In genomic region chr4:15205796-15206195, GRCm38 (mm10) we compare ENCODE assay signal across 21 mouse cellular contexts.
DNase-seq lines count a peak whose midpoint lies in the region; ATAC-seq and TF ChIP-seq lines count a peak whose summit lies in the region.
"Had no signal": no experiment of that assay in that cellular context is flagged by ENCODE, and none has a peak within 500 bp of the region (broad histone marks: within the 10 kb centered on the region; RNA-seq: fewer than 3 reads in every experiment).

No protein-coding gene starts in this region.

- intact Hi-C loops in heart, postnatal 36 days (cut with DNase I), result no loop called here

- H3K27ac ChIP-seq in heart, embryonic 10.5 days, result no peak overlapping the region
- H3K27ac ChIP-seq in heart, postnatal 0 days (ENCODE audit: low read depth), result 0 out of 2 replicates have a peak overlapping the region, but pooled peaks have one; percentile 11
- H3K27ac ChIP-seq in lung, embryonic 14.5 days (ENCODE audit: low read depth), result no peak overlapping the region
- 0 out of 2 replicates have a peak overlapping the region, but pooled peaks have one; percentile 21 for H3K27ac ChIP-seq in brown adipose tissue, adult 24 weeks (replicated peaks; ENCODE audit: low read depth, low read length)
- H3K27ac ChIP-seq: forebrain, embryonic 12.5 days; hindbrain, embryonic 10.5 days; hindbrain, embryonic 14.5 days; intestine, embryonic 15.5 days had no signal

- TF ChIP-seq EP300 in heart, postnatal 0 days (IDR thresholded peaks at IDR 0.05; ENCODE audit: low read depth), result no peak

- 51% methylated on average over 2 of the region's 2 CpGs for WGBS in heart, embryonic 10.5 days
- WGBS in heart, postnatal 0 days, result 43% methylated on average over 2 of the region's 2 CpGs
- 45% methylated on average over 2 of the region's 2 CpGs for WGBS in lung, embryonic 14.5 days

- peak; percentile 91 for DNase-seq in heart, adult 11 months
- DNase-seq in heart, embryonic 10.5 days (ENCODE audit: low spot score), result no peak
- no peak for DNase-seq in heart, postnatal 0 days (ENCODE audit: low spot score)
- DNase-seq in heart, postnatal 36 days, result no peak
- DNase-seq in lung, embryonic 14.5 days, result peak; percentile 24
- DNase-seq in lung, postnatal 25 days (ENCODE audit: low spot score), result no peak
- DNase-seq in layer of hippocampus, postnatal 25 days (ENCODE audit: extremely low spot score in 1 of 2, low spot score in 1 of 2), result no peak
- DNase-seq: adrenal gland, postnatal 14 days; cerebellum, adult 18-20 months; cerebellum, adult 9-11 months; cerebellum, postnatal 36 days; gastrocnemius, adult 2 months; gastrocnemius, postnatal 25 days; kidney, adult 18-20 months had no signal

- TF ChIP-seq CTCF in heart, postnatal 0 days (IDR thresholded peaks at IDR 0.05; ENCODE audit: low read depth), result no peak
- no peak for TF ChIP-seq CTCF in lung, embryonic 14.5 days (IDR thresholded peaks at IDR 0.05; ENCODE audit: low read depth)

- H3K9me3 ChIP-seq in heart, embryonic 10.5 days, result no peaks in the 10 kb centered on the region
- H3K9me3 ChIP-seq in heart, postnatal 0 days (replicated peaks; ENCODE audit: control insufficient read depth, low read length), result no peaks in the 10 kb centered on the region
- no peaks in the 10 kb centered on the region for H3K9me3 ChIP-seq in lung, embryonic 14.5 days (ENCODE audit: low read depth, low read length)
- H3K9me3 ChIP-seq: forebrain, embryonic 12.5 days; hindbrain, embryonic 10.5 days; intestine, embryonic 15.5 days had no signal

- ATAC-seq in heart, postnatal 0 days (ENCODE audit: insufficient read depth, low read depth), result no peak
- ATAC-seq in lung, embryonic 14.5 days (ENCODE audit: insufficient read depth), result no peak
- ATAC-seq: activated CD4-positive, CD25-positive, alpha-beta regulatory T cell, adult 4 months; intestine, embryonic 15.5 days; Patski had no signal

- H3K9ac ChIP-seq in heart, postnatal 0 days (replicated peaks; ENCODE audit: low read depth, low read length), result no peak overlapping the region
- H3K9ac ChIP-seq in lung, embryonic 14.5 days, result no peak overlapping the region
- H3K9ac ChIP-seq: forebrain, embryonic 12.5 days; hindbrain, embryonic 14.5 days; intestine, embryonic 15.5 days had no signal

- no peak overlapping the region for H3K4me3 ChIP-seq in heart, embryonic 10.5 days
- H3K4me3 ChIP-seq in heart, postnatal 0 days (ENCODE audit: low read depth, low read length), result no peak overlapping the region
- no peak overlapping the region for H3K4me3 ChIP-seq in lung, embryonic 14.5 days (ENCODE audit: low read depth, low read length)
- H3K4me3 ChIP-seq in brown adipose tissue, adult 24 weeks (ENCODE audit: insufficient read depth, low read depth, low read length), result no peak overlapping the region
- H3K4me3 ChIP-seq: forebrain, embryonic 12.5 days; gastrocnemius, adult 2 months; hindbrain, embryonic 10.5 days; intestine, embryonic 15.5 days had no signal

- no peak overlapping the region for H3K4me2 ChIP-seq in heart, postnatal 0 days (ENCODE audit: low read depth, low read length)
- H3K4me2 ChIP-seq in lung, embryonic 14.5 days, result no peak overlapping the region
- H3K4me2 ChIP-seq: forebrain, embryonic 12.5 days; hindbrain, embryonic 14.5 days; intestine, embryonic 15.5 days had no signal

- H3K4me1 ChIP-seq in heart, embryonic 10.5 days, result no peaks in the 10 kb centered on the region
- no peaks in the 10 kb centered on the region for H3K4me1 ChIP-seq in heart, postnatal 0 days (ENCODE audit: control insufficient read depth, insufficient read depth)
- no peaks in the 10 kb centered on the region for H3K4me1 ChIP-seq in lung, embryonic 14.5 days (ENCODE audit: insufficient read depth)
- H3K4me1 ChIP-seq in brown adipose tissue, adult 24 weeks (ENCODE audit: control insufficient read depth, insufficient read depth, insufficient read length, low read length), result no peaks in the 10 kb centered on the region; the same call in none of the 2 replicates
- H3K4me1 ChIP-seq: forebrain, embryonic 12.5 days; hindbrain, embryonic 10.5 days; intestine, embryonic 15.5 days had no signal

- H3K27me3 ChIP-seq in heart, embryonic 10.5 days (ENCODE audit: insufficient read depth, poor library complexity, severe bottlenecking), result no peaks in the 10 kb centered on the region
- no peaks in the 10 kb centered on the region for H3K27me3 ChIP-seq in heart, postnatal 0 days (ENCODE audit: control insufficient read depth, insufficient read depth, low read length)
- H3K27me3 ChIP-seq in lung, embryonic 14.5 days (ENCODE audit: insufficient read depth, low read length), result no peaks in the 10 kb centered on the region
- H3K27me3 ChIP-seq: forebrain, embryonic 12.5 days; intestine, embryonic 15.5 days; Patski had no signal

- no peaks in the 10 kb centered on the region for H3K36me3 ChIP-seq in heart, embryonic 10.5 days
- no peaks in the 10 kb centered on the region for H3K36me3 ChIP-seq in heart, postnatal 0 days (replicated peaks; ENCODE audit: control insufficient read depth, insufficient read depth, low read length)
- H3K36me3 ChIP-seq in lung, embryonic 14.5 days (ENCODE audit: insufficient read depth), result no peaks in the 10 kb centered on the region
- H3K36me3 ChIP-seq: forebrain, embryonic 12.5 days; hindbrain, embryonic 10.5 days; intestine, embryonic 15.5 days had no signal

Comparison
In these comparisons a context has a peak if more than half of its experiments do, and no peak if none do; other contexts are left out.
1. DNase-seq: peak in heart, adult 11 months (single experiment) and lung, embryonic 14.5 days (single experiment); none in heart, embryonic 10.5 days (single experiment), heart, postnatal 0 days (single experiment), heart, postnatal 36 days (0 of 2), lung, postnatal 25 days (single experiment) and layer of hippocampus, postnatal 25 days (0 of 2).
2. H3K27ac ChIP-seq: peak in heart, postnatal 0 days (single experiment) and brown adipose tissue, adult 24 weeks (single experiment); none in heart, embryonic 10.5 days (single experiment) and lung, embryonic 14.5 days (single experiment).